Mouse (Mus musculus) erythroblast, embryonic 14.5 days (primary cell): ENCODE data around the gene Atxn7l3.

ENCODE experiments used
- GATA1 ChIP-seq: IDR thresholded peaks from 2 replicates; pipeline ENCODE4 v1.6.1; 2012; ENCODE audit warnings: low read length, inconsistent platforms, mixed read lengths
- TAL1 ChIP-seq: IDR thresholded peaks from 3 replicates; pipeline ENCODE4 v1.6.1; 2012; ENCODE audit warnings: low read length, inconsistent platforms, mixed read lengths

- no peak for TF ChIP-seq TAL1
- TF ChIP-seq GATA1: no peak
Measured at GRCm38 (mm10) chr11:102319941-102320685, 23.7 kb upstream of the Atxn7l3 start.
